Mouse (Mus musculus) neural tube, embryonic 11.5 days (tissue): ENCODE results near the gene Tfb2m. TPM values are rescaled to one million over a fixed set of nuclear protein-coding genes. Genes with fewer than 3 reads are reported as not detected.

Experiments
- ATAC-seq: fragments of 200-750 bp; cut with Nextera tagmentation; 2 replicates; pipeline ENCODE4 v1.8.0; 2017; ENCODE audit warnings: moderate number of reproducible peaks, mild to moderate bottlenecking, moderate TSS enrichment, moderate library complexity; ENCODE audit not compliant: insufficient read depth, low FRiP score, low TSS enrichment
- DNase-seq: peaks from one replicate; pipeline ENCODE4 v3.0.0-alpha.2; 2015; ENCODE audit warnings: low spot score
- H3K27ac ChIP-seq: fragments of 300-500 bp; sonication (generic); 2 replicates; pipeline ENCODE4 v1.5.1; 2014; ENCODE audit warnings: low read depth, mild to moderate bottlenecking, low read length
- H3K27me3 ChIP-seq: fragments of 300-500 bp; sonication (generic); 2 replicates; pipeline ENCODE4 v1.6.1; 2014; ENCODE audit warnings: mild to moderate bottlenecking, low read length, mixed read lengths; ENCODE audit not compliant: control insufficient read depth, insufficient read depth
- H3K36me3 ChIP-seq: fragments of 300-500 bp; sonication (generic); 2 replicates; pipeline ENCODE4 v1.6.1; 2014; ENCODE audit warnings: mild to moderate bottlenecking, low read length, moderate library complexity, mixed read lengths; ENCODE audit not compliant: control insufficient read depth, insufficient read depth
- H3K4me1 ChIP-seq: fragments of 300-500 bp; sonication (generic); 2 replicates; pipeline ENCODE4 v1.6.1; 2014; ENCODE audit warnings: low read length, mixed read lengths; ENCODE audit not compliant: control insufficient read depth, insufficient read depth
- H3K4me2 ChIP-seq: fragments of 300-500 bp; sonication (generic); 2 replicates; pipeline ENCODE4 v1.6.1; 2014; ENCODE audit warnings: low read depth, mild to moderate bottlenecking, moderate library complexity
- H3K4me3 ChIP-seq: fragments of 300-500 bp; sonication (generic); 2 replicates; pipeline ENCODE4 v1.5.1; 2014; ENCODE audit warnings: low read depth, low read length
- H3K9ac ChIP-seq: fragments of 300-500 bp; sonication (generic); 2 replicates; pipeline ENCODE4 v1.6.1; 2014; ENCODE audit warnings: mild to moderate bottlenecking, low read length
- H3K9me3 ChIP-seq: fragments of 300-500 bp; sonication (generic); 2 replicates; pipeline ENCODE4 v1.6.1; 2016; ENCODE audit warnings: low read length; ENCODE audit not compliant: control insufficient read depth
- WGBS: fragments of 180-500 bp; shearing (Covaris S2); extraction: QIAGEN DNeasy Blood & Tissue Kit; methylation state at CpG from one replicate; pipeline ENCODE4 v1.1.7; 2014; 5-methylcytosine and 5-hydroxymethylcytosine counted together
- polyA plus RNA-seq: library from polyadenylated mRNA; unstranded; fragments of >200 nt; fragmentation: Nextera tagmentation; extraction: Ambion mirVana; gene quantifications from 2 replicates; pipeline ENCODE4 v1.2.1, GENCODE M21; 2014

The Tfb2m gene
- polyA plus RNA-seq, 1 experiment from 2014 or later = 29.7 TPM

DNA sequence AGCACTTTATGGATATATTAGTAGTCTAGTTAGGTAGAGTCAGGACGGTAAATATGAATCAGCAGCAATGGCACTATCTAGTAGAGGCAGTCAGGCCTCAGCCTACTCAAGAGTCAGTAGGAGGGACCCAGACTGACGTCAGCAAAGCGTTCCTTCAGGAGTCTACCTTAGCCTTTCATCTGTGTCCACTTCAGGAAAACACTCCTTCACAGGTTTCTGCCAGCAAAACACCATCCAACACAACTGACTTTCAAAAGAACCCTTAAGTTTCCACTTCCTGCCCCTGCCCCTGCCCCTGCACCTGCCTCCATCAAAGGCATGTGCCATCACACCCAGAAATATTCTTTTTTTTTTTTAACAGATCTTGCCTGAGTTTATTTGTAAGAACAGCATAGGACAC, 26.2 kb downstream of the Tfb2m start:
- 88% methylated on average over 3 of the region's 3 CpGs for WGBS
- Histone ChIP-seq H3K27me3 (no peaks in the 10 kb centered on the region), H3K27ac (no peak overlapping the region), H3K4me1 (no peaks in the 10 kb centered on the region), H3K9me3 (no peaks in the 10 kb centered on the region), H3K9ac (no peak overlapping the region), H3K4me3 (no peak overlapping the region), H3K36me3 (no peaks in the 10 kb centered on the region), H3K4me2 (no peak overlapping the region)
- DNase-seq = no peak
- ATAC-seq = no peak

DNA sequence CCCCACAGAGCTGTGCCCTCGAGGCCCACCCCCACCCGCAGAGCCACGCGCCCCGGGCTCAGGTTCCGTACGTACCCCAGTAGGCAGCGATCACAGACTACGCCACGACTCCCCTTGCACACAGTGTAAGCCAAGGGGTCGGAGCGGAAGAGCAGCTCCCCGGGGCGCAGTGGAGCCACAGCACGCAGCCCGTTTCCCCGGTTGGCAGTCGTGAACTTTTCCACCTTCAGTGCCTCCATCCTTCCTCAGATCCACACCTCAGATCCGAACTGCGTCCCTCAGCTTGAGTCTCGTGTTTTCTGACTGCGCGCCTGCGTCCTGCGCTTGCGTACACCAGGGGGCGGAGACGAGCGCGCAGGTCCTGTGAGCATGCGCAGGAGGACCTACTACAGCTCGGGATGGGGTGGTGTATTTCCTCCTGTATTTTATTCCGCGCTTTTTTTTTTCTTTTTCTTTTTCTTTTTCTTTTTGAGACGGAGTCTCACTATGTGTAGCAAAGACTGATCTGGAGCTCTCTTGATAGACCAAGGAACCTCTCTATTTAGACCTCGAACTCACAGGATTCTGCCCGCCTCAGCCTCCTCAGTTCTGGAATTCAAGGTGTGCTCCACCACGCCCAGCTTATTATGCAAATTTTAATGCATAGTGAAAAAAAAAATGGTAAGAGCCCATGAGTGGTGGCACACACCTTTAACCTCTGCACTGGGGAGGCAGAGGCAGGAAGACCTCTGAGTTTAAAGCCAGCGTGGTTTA, 28.2 kb downstream of the Tfb2m start, which contains the start of gene Smyd3:
Smyd3 (minus strand) TSS at position 329 of the 753 bp plus-strand sequence.
- 5% methylated on average over 39 of the region's 39 CpGs for WGBS
- Histone ChIP-seq H3K4me1 (no peaks in the 10 kb centered on the region), H3K27ac (no peak within 1 kb of the TSS), H3K36me3 (no peaks in the 10 kb centered on the region), H3K9me3 (no peaks in the 10 kb centered on the region), H3K27me3 (no peaks in the 10 kb centered on the region), H3K4me2 (peak within 1 kb of the TSS; percentile 98), H3K9ac (peak within 1 kb of the TSS; percentile 78), H3K4me3 (peak within 1 kb of the TSS; percentile 76)
- peak; percentile 87 for DNase-seq
- peak; percentile 82 for ATAC-seq

DNA sequence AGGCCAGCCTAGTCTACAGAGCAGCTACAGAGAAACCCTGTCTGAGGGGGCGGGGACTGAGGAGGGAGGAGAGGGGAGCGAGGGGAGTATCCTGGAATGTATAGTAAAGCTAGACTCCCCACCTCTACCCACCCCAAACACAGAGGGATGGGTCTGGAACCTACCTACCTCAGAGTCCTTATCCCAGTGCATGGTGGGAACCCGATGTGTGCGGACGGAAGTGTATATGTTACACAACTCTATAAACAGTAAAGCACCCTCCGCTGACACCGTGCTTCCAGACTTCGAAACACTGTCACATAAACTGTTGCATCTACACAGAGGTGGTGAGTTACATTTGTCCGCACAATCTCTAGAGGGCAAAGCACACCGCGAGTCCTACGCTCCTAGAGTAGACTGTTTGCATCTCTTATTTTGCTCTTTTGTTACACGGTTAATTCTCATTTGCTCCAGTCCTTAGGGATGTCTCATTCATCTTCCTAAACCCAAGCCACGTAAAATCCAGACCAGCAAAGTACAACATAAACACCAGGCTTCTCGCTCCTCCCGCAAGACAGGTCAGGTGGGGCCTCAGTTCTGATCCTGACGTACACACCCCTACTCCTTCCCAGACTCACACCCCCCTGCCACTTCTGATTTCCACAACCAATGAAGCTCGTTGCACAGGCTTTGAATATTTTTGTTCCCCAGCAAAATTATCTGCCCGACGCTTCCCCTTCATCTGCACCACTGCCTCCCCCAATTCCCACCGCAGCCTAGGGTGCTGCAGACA, 28.9 kb downstream of the Tfb2m start:
- H3K27me3 ChIP-seq = no peaks in the 10 kb centered on the region
- H3K4me3 ChIP-seq = peak overlapping the region; percentile 76
- under 1% methylated on average over 21 of the region's 21 CpGs for WGBS
- peak overlapping the region; percentile 78 for H3K9ac ChIP-seq
- ATAC-seq = peak; percentile 69
- H3K27ac ChIP-seq = no peak overlapping the region
- H3K9me3 ChIP-seq = no peaks in the 10 kb centered on the region
- H3K36me3 ChIP-seq = no peaks in the 10 kb centered on the region
- peak; percentile 50 for DNase-seq
- H3K4me1 ChIP-seq = no peaks in the 10 kb centered on the region
- H3K4me2 ChIP-seq = peak overlapping the region; percentile 98

DNA sequence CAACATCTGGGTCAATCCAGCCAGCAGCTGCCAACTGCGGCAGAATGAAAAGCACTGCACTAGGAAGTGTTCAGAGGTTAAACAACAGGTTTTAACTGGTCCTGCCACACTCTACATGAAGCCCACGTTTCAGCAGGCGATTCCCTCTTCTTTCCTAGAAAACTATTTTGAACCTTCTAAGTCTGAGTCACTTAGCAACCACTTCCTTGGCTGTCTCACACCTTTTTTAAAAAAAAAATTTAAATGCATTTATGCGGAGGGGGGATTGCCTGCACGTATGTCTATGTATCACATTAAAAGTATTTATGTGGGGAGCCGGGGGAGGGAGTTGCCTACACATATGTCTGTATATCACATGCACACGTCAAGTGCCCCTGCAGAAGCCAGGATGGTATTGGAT, 34.2 kb downstream of the Tfb2m start:
- Histone ChIP-seq H3K36me3 (no peaks in the 10 kb centered on the region), H3K27ac (no peak overlapping the region), H3K27me3 (no peaks in the 10 kb centered on the region), H3K9me3 (no peaks in the 10 kb centered on the region), H3K9ac (no peak overlapping the region), H3K4me3 (no peak overlapping the region), H3K4me2 (no peak overlapping the region), H3K4me1 (no peaks in the 10 kb centered on the region)
- WGBS = 84% methylated on average over 7 of the region's 7 CpGs
- DNase-seq (no peak), ATAC-seq (no peak)

- Histone ChIP-seq H3K27ac (no peak overlapping the region), H3K4me2 (no peak overlapping the region), H3K36me3 (no peaks in the 10 kb centered on the region), H3K9ac (no peak overlapping the region), H3K4me3 (no peak overlapping the region), H3K27me3 (no peaks in the 10 kb centered on the region), H3K9me3 (no peaks in the 10 kb centered on the region), H3K4me1 (no peaks in the 10 kb centered on the region)
- DNase-seq = no peak
- WGBS = 87% methylated on average over 13 of the region's 13 CpGs
- no peak for ATAC-seq
Measured at GRCm38 (mm10) chr1:179510546-179511340, 35.3 kb downstream of the Tfb2m start.

- Histone ChIP-seq H3K36me3 (no peaks in the 10 kb centered on the region), H3K9ac (no peak overlapping the region), H3K4me1 (no peaks in the 10 kb centered on the region), H3K27me3 (no peaks in the 10 kb centered on the region), H3K4me2 (no peak overlapping the region), H3K4me3 (no peak overlapping the region), H3K27ac (no peak overlapping the region), H3K9me3 (no peaks in the 10 kb centered on the region)
- peak; percentile 30 for DNase-seq
- 73% methylated on average over 9 of the region's 9 CpGs for WGBS
- no peak for ATAC-seq
Measured at GRCm38 (mm10) chr1:179506530-179507315, 39.3 kb downstream of the Tfb2m start.

GRCm38 (mm10) chr1:179502565-179502964, 43.5 kb downstream of the Tfb2m start:
- no peak overlapping the region for H3K4me2 ChIP-seq
- no peaks in the 10 kb centered on the region for H3K4me1 ChIP-seq
- H3K27ac ChIP-seq = no peak overlapping the region
- no peaks in the 10 kb centered on the region for H3K9me3 ChIP-seq
- ATAC-seq (no peak), DNase-seq (no peak)
- H3K27me3 ChIP-seq = no peaks in the 10 kb centered on the region
- no peaks in the 10 kb centered on the region for H3K36me3 ChIP-seq
- no peak overlapping the region for H3K4me3 ChIP-seq
- WGBS = 24% methylated on average over 3 of the region's 3 CpGs
- no peak overlapping the region for H3K9ac ChIP-seq

GRCm38 (mm10) chr1:179499257-179499656, 46.8 kb downstream of the Tfb2m start:
- Histone ChIP-seq H3K27ac (no peak overlapping the region), H3K27me3 (no peaks in the 10 kb centered on the region), H3K9ac (no peak overlapping the region), H3K4me1 (no peaks in the 10 kb centered on the region), H3K4me3 (no peak overlapping the region), H3K4me2 (no peak overlapping the region), H3K9me3 (no peaks in the 10 kb centered on the region), H3K36me3 (no peaks in the 10 kb centered on the region)
- DNase-seq (no peak), ATAC-seq (no peak)
- 87% methylated on average over 3 of the region's 3 CpGs for WGBS
